Mouse (Mus musculus): ENCODE results near the gene Hnrnpc. TPM values are rescaled to one million over a fixed set of nuclear protein-coding genes. Genes with fewer than 3 reads are reported as not detected.
"Not testable (repeated sequence)": the region's sequence is repeated elsewhere in the genome, so short reads cannot be mapped to it uniquely, and the experiment has no call there.

Gene Hnrnpc
- polyA plus RNA-seq, 1 experiment: 2.8 TPM

GRCm38 (mm10) chr14:52094533-52094932 lies 9.3 kb downstream of the Hnrnpc start:
- H3K27me3 ChIP-seq (ENCODE audit: control insufficient read depth): no peaks in the 10 kb centered on the region
- no peaks in the 10 kb centered on the region for H3K9me3 ChIP-seq (ENCODE audit: control insufficient read depth, low read length)
- H3K4me3 ChIP-seq (replicated peaks): no peak overlapping the region
- H3K36me3 ChIP-seq (ENCODE audit: control insufficient read depth): peaks cover 85% of the 10 kb centered on the region
- peaks cover under 1% of the 10 kb centered on the region for H3K4me1 ChIP-seq (ENCODE audit: control insufficient read depth)
- TF ChIP-seq TAL1 (IDR thresholded peaks at IDR 0.05; ENCODE audit: low read length): no peak
- no peak for TF ChIP-seq GATA1 (IDR thresholded peaks at IDR 0.05; ENCODE audit: low read length)

GRCm38 (mm10) chr14:52083083-52083482 lies 20.7 kb downstream of the Hnrnpc start:
- no peak for TF ChIP-seq TAL1 (IDR thresholded peaks at IDR 0.05; ENCODE audit: low read length)
- TF ChIP-seq GATA1 (IDR thresholded peaks at IDR 0.05; ENCODE audit: low read length): no peak
- no peak overlapping the region for H3K4me3 ChIP-seq (replicated peaks)

GRCm38 (mm10) chr14:52071599-52072137 lies 32.2 kb downstream of the Hnrnpc start:
- Histone ChIP-seq H3K27me3 (ENCODE audit: control insufficient read depth) (no peaks in the 10 kb centered on the region), H3K9me3 (ENCODE audit: control insufficient read depth, low read length) (no peaks in the 10 kb centered on the region), H3K36me3 (ENCODE audit: control insufficient read depth) (peaks cover 63% of the 10 kb centered on the region), H3K4me1 (ENCODE audit: control insufficient read depth) (no peaks in the 10 kb centered on the region), H3K4me3 (replicated peaks) (no peak overlapping the region)
- TF ChIP-seq GATA1 (IDR thresholded peaks at IDR 0.05; ENCODE audit: low read length) (no peak), TAL1 (IDR thresholded peaks at IDR 0.05; ENCODE audit: low read length) (no peak)

More at GRCm38 (mm10) chr14:52083083-52083482, 20.7 kb downstream of the Hnrnpc start:
- Histone ChIP-seq H3K4me1 (ENCODE audit: control insufficient read depth) (no peaks in the 10 kb centered on the region; the same call in 1 of the 2 replicates), H3K9me3 (ENCODE audit: control insufficient read depth, low read length) (no peaks in the 10 kb centered on the region), H3K27me3 (ENCODE audit: control insufficient read depth) (no peaks in the 10 kb centered on the region), H3K36me3 (ENCODE audit: control insufficient read depth) (peaks cover 91% of the 10 kb centered on the region)

- H3K4me3 ChIP-seq (replicated peaks): no peak overlapping the region
- no peaks in the 10 kb centered on the region for H3K27me3 ChIP-seq (ENCODE audit: control insufficient read depth)
- TF ChIP-seq TAL1 (IDR thresholded peaks at IDR 0.05; ENCODE audit: low read length) (no peak), GATA1 (IDR thresholded peaks at IDR 0.05; ENCODE audit: low read length) (no peak)
- no peaks in the 10 kb centered on the region for H3K9me3 ChIP-seq (ENCODE audit: control insufficient read depth, low read length)
- H3K4me1 ChIP-seq (ENCODE audit: control insufficient read depth): no peaks in the 10 kb centered on the region
- H3K36me3 ChIP-seq (ENCODE audit: control insufficient read depth): peaks cover 9% of the 10 kb centered on the region
These were observed 37.7 kb downstream of the Hnrnpc start for GRCm38 (mm10) chr14:52066135-52066534.

GRCm38 (mm10) chr14:52061798-52062197 lies 42.0 kb downstream of the Hnrnpc start:
- Histone ChIP-seq H3K4me3 (replicated peaks) (no peak overlapping the region), H3K27me3 (ENCODE audit: control insufficient read depth) (no peaks in the 10 kb centered on the region), H3K36me3 (ENCODE audit: control insufficient read depth) (no peaks in the 10 kb centered on the region), H3K9me3 (ENCODE audit: control insufficient read depth, low read length) (no peaks in the 10 kb centered on the region), H3K4me1 (ENCODE audit: control insufficient read depth) (no peaks in the 10 kb centered on the region)
- no peak for TF ChIP-seq GATA1 (IDR thresholded peaks at IDR 0.05; ENCODE audit: low read length)
- TF ChIP-seq TAL1 (IDR thresholded peaks at IDR 0.05; ENCODE audit: low read length): no peak

GRCm38 (mm10) chr14:52060800-52061199 lies 43.0 kb downstream of the Hnrnpc start:
- no peak for TF ChIP-seq GATA1 (IDR thresholded peaks at IDR 0.05; ENCODE audit: low read length)
- no peak for TF ChIP-seq TAL1 (IDR thresholded peaks at IDR 0.05; ENCODE audit: low read length)
- Histone ChIP-seq H3K9me3 (ENCODE audit: control insufficient read depth, low read length) (no peaks in the 10 kb centered on the region), H3K4me1 (ENCODE audit: control insufficient read depth) (no peaks in the 10 kb centered on the region), H3K4me3 (replicated peaks) (no peak overlapping the region), H3K36me3 (ENCODE audit: control insufficient read depth) (no peaks in the 10 kb centered on the region), H3K27me3 (ENCODE audit: control insufficient read depth) (no peaks in the 10 kb centered on the region)

GRCm38 (mm10) chr14:52059982-52060381 lies 43.8 kb downstream of the Hnrnpc start:
- Histone ChIP-seq H3K9me3 (ENCODE audit: control insufficient read depth, low read length) (no peaks in the 10 kb centered on the region), H3K4me1 (ENCODE audit: control insufficient read depth) (no peaks in the 10 kb centered on the region), H3K27me3 (ENCODE audit: control insufficient read depth) (no peaks in the 10 kb centered on the region), H3K4me3 (replicated peaks) (no peak overlapping the region), H3K36me3 (ENCODE audit: control insufficient read depth) (no peaks in the 10 kb centered on the region)
- TF ChIP-seq GATA1 (IDR thresholded peaks at IDR 0.05; ENCODE audit: low read length) (no peak), TAL1 (IDR thresholded peaks at IDR 0.05; ENCODE audit: low read length) (no peak)

- H3K27me3 ChIP-seq (ENCODE audit: control insufficient read depth); H3K9me3 ChIP-seq (ENCODE audit: control insufficient read depth, low read length); H3K4me1 ChIP-seq (ENCODE audit: control insufficient read depth); H3K36me3 ChIP-seq (ENCODE audit: control insufficient read depth); H3K4me3 ChIP-seq (replicated peaks): not testable (repeated sequence)
These were observed 51.1 kb downstream of the Hnrnpc start for GRCm38 (mm10) chr14:52052720-52053119.

- no peaks in the 10 kb centered on the region for H3K36me3 ChIP-seq (ENCODE audit: control insufficient read depth)
- no peaks in the 10 kb centered on the region for H3K9me3 ChIP-seq (ENCODE audit: control insufficient read depth, low read length)
- TF ChIP-seq TAL1 (IDR thresholded peaks at IDR 0.05; ENCODE audit: low read length) (no peak), GATA1 (IDR thresholded peaks at IDR 0.05; ENCODE audit: low read length) (no peak)
- peaks cover 2% of the 10 kb centered on the region; the same call in 1 of the 2 replicates for H3K4me1 ChIP-seq (ENCODE audit: control insufficient read depth)
- peaks cover 10% of the 10 kb centered on the region for H3K27me3 ChIP-seq (ENCODE audit: control insufficient read depth)
- H3K4me3 ChIP-seq (replicated peaks): no peak overlapping the region
These were observed 57.8 kb downstream of the Hnrnpc start for GRCm38 (mm10) chr14:52045966-52046565.

Data from erythroblast, embryonic 14.5 days (primary cell).